Mouse (Mus musculus): ENCODE measurements around the gene Zcchc17. TPM values are rescaled to one million over a fixed set of nuclear protein-coding genes. Genes with fewer than 3 reads are reported as not detected.
A peak's percentile ranks its signal among the peaks of the same experiment; 100 is the strongest.

Gene Zcchc17
- polyA plus RNA-seq, 2 experiments: 33.3 to 76.3 TPM

DNA sequence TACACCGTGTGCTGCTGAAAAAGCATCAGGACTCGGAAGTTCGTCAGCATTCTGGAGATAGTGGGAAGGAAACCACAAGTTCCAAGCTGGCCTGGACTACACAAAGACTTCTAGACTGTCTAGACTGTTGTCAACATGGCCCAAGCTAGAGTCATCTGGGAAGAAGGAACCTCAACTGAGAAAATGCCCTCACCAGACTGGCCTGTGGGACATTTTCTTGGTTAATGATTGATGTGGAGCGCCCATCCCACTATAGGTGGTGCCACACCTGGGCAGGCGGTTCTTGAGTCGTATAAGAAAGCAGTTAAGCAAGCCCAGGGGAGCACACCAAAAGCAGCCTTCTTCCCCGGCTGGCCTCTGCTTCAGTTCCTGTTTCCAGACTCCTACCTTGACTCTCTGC, 7.2 kb downstream of the Zcchc17 start:
- no peak overlapping the region for H3K4me2 ChIP-seq (replicated peaks; ENCODE audit: low read depth, low read length, severe bottlenecking)
- no peaks in the 10 kb centered on the region for H3K9me3 ChIP-seq (ENCODE audit: control insufficient read depth, low read length)
- ATAC-seq (ENCODE audit: low FRiP score, low read depth) (no peak), DNase-seq (ENCODE audit: low spot score) (no peak)
- H3K9ac ChIP-seq (ENCODE audit: low read depth, low read length, severe bottlenecking): no peak overlapping the region
- H3K4me3 ChIP-seq (replicated peaks; ENCODE audit: low read length): no peak overlapping the region
- peaks cover 64% of the 10 kb centered on the region for H3K36me3 ChIP-seq (ENCODE audit: control insufficient read depth, insufficient read depth, low read length)
- no peak for TF ChIP-seq POLR2A (IDR thresholded peaks at IDR 0.05; ENCODE audit: borderline replicate concordance, extremely low read depth, insufficient read depth, insufficient read length)
- WGBS: 86% methylated on average over 7 of the region's 7 CpGs
- no peaks in the 10 kb centered on the region for H3K4me1 ChIP-seq (ENCODE audit: control insufficient read depth, insufficient read depth, low read length)
- H3K27me3 ChIP-seq (ENCODE audit: control insufficient read depth, insufficient read depth, low read length): no peaks in the 10 kb centered on the region
- no peak overlapping the region for H3K27ac ChIP-seq (replicated peaks; ENCODE audit: low read depth, low read length)

DNA sequence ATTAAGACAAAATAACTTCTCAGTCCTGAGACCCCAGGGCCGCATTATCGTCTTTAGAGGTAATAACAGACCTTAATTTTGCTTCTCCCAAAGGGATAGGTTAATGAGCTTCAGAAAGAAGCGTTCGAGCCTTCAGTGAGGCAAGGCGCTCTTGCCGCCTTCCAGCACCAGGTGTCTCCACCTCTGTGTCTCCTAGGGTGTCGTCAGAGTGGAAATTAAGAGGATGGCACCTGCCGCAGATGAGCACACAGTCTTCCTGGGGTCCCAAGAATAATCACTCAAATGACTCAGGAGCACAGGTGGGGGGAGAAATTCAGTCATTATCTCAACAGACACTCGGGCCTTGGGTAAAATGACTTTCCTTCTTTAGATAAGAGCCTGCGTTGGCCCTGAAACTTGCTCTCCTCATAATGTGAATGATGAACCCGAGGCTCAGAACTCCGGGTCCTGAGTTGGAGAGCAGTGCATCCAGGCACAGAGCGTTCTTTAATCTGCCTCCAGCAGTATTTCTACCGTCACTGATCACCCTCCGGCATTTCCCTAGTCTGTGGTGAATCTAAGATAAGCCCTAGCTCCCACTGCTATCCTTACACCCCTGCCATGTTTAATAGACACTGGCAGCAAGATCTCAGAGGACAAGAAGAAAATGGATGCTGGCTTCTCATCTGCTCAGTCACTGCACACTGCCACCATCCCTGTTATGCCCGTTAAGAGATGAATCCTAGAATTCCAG, 8.9 kb downstream of the Zcchc17 start:
- Histone ChIP-seq H3K4me1 (ENCODE audit: control insufficient read depth, insufficient read depth, low read length) (no peaks in the 10 kb centered on the region), H3K9ac (ENCODE audit: low read depth, low read length, severe bottlenecking) (no peak overlapping the region), H3K27me3 (ENCODE audit: control insufficient read depth, insufficient read depth, low read length) (no peaks in the 10 kb centered on the region), H3K36me3 (ENCODE audit: control insufficient read depth, insufficient read depth, low read length) (peaks cover 70% of the 10 kb centered on the region), H3K27ac (replicated peaks; ENCODE audit: low read depth, low read length) (no peak overlapping the region), H3K4me2 (replicated peaks; ENCODE audit: low read depth, low read length, severe bottlenecking) (no peak overlapping the region), H3K4me3 (replicated peaks; ENCODE audit: low read length) (no peak overlapping the region), H3K9me3 (ENCODE audit: control insufficient read depth, low read length) (no peaks in the 10 kb centered on the region)
- 83% methylated on average over 16 of the region's 16 CpGs for WGBS
- ATAC-seq (ENCODE audit: low FRiP score, low read depth): no peak
- no peak for TF ChIP-seq POLR2A (IDR thresholded peaks at IDR 0.05; ENCODE audit: borderline replicate concordance, extremely low read depth, insufficient read depth, insufficient read length)
- DNase-seq (ENCODE audit: low spot score): no peak

DNA sequence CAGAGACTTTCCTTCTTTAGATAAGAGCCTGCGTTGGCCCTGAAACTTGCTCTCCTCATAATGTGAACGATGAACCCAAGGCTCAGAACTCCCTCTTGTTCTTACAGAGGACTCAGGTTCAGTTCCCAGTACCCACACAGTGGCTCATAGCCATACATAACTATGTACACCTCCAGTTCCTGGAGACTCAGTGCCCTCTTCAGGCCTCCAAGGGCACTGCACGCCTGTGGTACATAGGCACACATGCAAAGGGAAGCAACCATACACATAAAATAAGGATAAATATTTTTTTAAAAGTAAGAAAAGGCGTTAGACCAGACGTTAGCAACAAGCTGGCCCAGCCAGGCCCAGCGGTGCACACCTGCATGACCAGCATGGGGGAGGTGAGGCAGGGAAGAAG, 10.1 kb downstream of the Zcchc17 start:
- 93% methylated on average over 6 of the region's 6 CpGs for WGBS
- H3K27ac ChIP-seq (replicated peaks; ENCODE audit: low read depth, low read length): no peak overlapping the region
- H3K27me3 ChIP-seq (ENCODE audit: control insufficient read depth, insufficient read depth, low read length): no peaks in the 10 kb centered on the region
- ATAC-seq (ENCODE audit: low FRiP score, low read depth): no peak
- TF ChIP-seq POLR2A (IDR thresholded peaks at IDR 0.05; ENCODE audit: borderline replicate concordance, extremely low read depth, insufficient read depth, insufficient read length): no peak
- no peak overlapping the region for H3K9ac ChIP-seq (ENCODE audit: low read depth, low read length, severe bottlenecking)
- DNase-seq (ENCODE audit: low spot score): no peak
- no peaks in the 10 kb centered on the region for H3K4me1 ChIP-seq (ENCODE audit: control insufficient read depth, insufficient read depth, low read length)
- H3K4me3 ChIP-seq (replicated peaks; ENCODE audit: low read length): no peak overlapping the region
- H3K9me3 ChIP-seq (ENCODE audit: control insufficient read depth, low read length): no peaks in the 10 kb centered on the region
- H3K36me3 ChIP-seq (ENCODE audit: control insufficient read depth, insufficient read depth, low read length): peaks cover 67% of the 10 kb centered on the region
- no peak overlapping the region for H3K4me2 ChIP-seq (replicated peaks; ENCODE audit: low read depth, low read length, severe bottlenecking)

GRCm38 (mm10) chr4:130341691-130342090, 18.1 kb downstream of the Zcchc17 start:
- DNase-seq (ENCODE audit: low spot score) (peak; percentile 68), ATAC-seq (ENCODE audit: low FRiP score, low read depth) (no peak)
- Histone ChIP-seq H3K36me3 (ENCODE audit: control insufficient read depth, insufficient read depth, low read length) (peaks cover 34% of the 10 kb centered on the region), H3K9ac (ENCODE audit: low read depth, low read length, severe bottlenecking) (no peak overlapping the region), H3K4me2 (replicated peaks; ENCODE audit: low read depth, low read length, severe bottlenecking) (no peak overlapping the region), H3K4me3 (replicated peaks; ENCODE audit: low read length) (no peak overlapping the region), H3K27ac (replicated peaks; ENCODE audit: low read depth, low read length) (no peak overlapping the region), H3K4me1 (ENCODE audit: control insufficient read depth, insufficient read depth, low read length) (no peaks in the 10 kb centered on the region), H3K9me3 (ENCODE audit: control insufficient read depth, low read length) (no peaks in the 10 kb centered on the region), H3K27me3 (ENCODE audit: control insufficient read depth, insufficient read depth, low read length) (no peaks in the 10 kb centered on the region)
- TF ChIP-seq POLR2A (IDR thresholded peaks at IDR 0.05; ENCODE audit: borderline replicate concordance, extremely low read depth, insufficient read depth, insufficient read length): no peak
- 33% methylated on average over 4 of the region's 4 CpGs for WGBS

DNA sequence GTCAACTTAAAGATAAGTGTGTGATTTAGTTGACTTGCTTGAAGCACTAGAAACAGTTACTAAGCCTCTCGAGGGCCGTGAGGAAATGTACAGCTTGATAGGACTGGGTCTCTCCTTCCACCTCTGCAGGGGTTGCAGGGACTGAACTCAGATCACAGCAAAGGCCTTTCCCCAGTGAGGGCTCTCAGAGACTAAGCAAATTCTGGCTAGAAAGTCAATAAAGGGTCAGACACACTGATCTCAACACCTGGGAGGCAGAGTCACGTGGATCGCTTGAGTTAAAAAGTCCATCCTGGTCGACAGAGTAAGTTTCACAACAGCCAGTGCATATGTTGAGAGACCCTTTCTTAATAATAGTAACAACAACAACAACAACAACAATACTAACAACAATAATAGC, 23.9 kb downstream of the Zcchc17 start:
- Histone ChIP-seq H3K36me3 (ENCODE audit: control insufficient read depth, insufficient read depth, low read length) (peaks cover 51% of the 10 kb centered on the region), H3K27me3 (ENCODE audit: control insufficient read depth, insufficient read depth, low read length) (no peaks in the 10 kb centered on the region)
- no peak for ATAC-seq (ENCODE audit: low FRiP score, low read depth)

More for the DNA sequence above, 23.9 kb downstream of the Zcchc17 start:
- no peak for TF ChIP-seq POLR2A (IDR thresholded peaks at IDR 0.05; ENCODE audit: borderline replicate concordance, extremely low read depth, insufficient read depth, insufficient read length)
- H3K9me3 ChIP-seq (ENCODE audit: control insufficient read depth, low read length): no peaks in the 10 kb centered on the region
- H3K27ac ChIP-seq (replicated peaks; ENCODE audit: low read depth, low read length): no peak overlapping the region
- no peak for DNase-seq (ENCODE audit: low spot score)
- H3K4me3 ChIP-seq (replicated peaks; ENCODE audit: low read length): no peak overlapping the region
- H3K4me2 ChIP-seq (replicated peaks; ENCODE audit: low read depth, low read length, severe bottlenecking): no peak overlapping the region
- no peak overlapping the region for H3K9ac ChIP-seq (ENCODE audit: low read depth, low read length, severe bottlenecking)
- WGBS: 94% methylated on average over 5 of the region's 5 CpGs
- no peaks in the 10 kb centered on the region for H3K4me1 ChIP-seq (ENCODE audit: control insufficient read depth, insufficient read depth, low read length)

Measured in limb, embryonic 14.5 days (tissue).